Mouse (Mus musculus): Measurements from ENCODE around the gene Mark4.

- TF ChIP-seq CTCF (IDR thresholded peaks at IDR 0.05; ENCODE audit: low read depth) (no peak), EP300 (optimal IDR thresholded peaks at IDR 0.05) (no peak)
Observed at GRCm38 (mm10) chr7:19457414-19458071, 1.1 kb downstream of the Mark4 start.

Measured in stomach, postnatal 0 days (tissue).